Mouse (Mus musculus) lung, postnatal 14 days (tissue): ENCODE data around the gene Pacrg.
A peak's percentile ranks its signal among the peaks of the same experiment; 100 is the strongest.

ENCODE experiments used
- DNase-seq: peaks from one replicate; pipeline ENCODE4 v3.0.0; 2021

The Pacrg gene

DNA sequence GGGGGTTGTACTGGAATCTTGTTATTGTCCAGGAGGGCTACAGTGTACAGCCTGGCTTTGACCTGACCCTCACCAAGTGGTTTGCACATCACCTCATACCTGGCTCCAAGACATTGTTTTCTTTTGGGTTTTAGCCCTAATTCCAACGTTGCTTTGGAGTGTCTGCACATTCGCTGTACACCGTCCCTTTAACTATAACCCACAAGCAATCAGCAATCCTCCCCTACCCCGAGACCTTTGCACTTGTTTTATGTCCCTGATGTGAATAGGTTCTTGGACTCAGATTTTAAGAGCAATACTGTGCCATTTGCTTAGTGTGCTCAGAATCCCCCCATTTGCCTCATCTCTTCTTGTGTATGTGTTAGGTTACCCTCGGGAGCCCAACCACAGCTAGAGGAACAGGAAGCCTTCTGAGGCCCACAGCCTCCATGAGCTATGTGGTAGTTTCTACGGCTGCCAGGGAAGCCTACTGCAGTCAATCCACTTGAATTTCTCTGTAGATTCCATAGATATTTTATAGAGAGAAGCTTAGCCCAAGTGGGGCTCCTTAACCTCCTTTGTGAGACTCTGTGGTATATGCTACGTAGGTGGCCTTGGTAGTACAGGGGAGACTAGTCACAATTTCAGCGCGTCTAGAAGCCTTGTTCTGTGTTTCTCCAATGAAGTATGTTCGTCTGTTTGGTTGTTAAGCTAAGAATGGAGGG lies 442.0 kb downstream of the Pacrg start:
- no peak for DNase-seq

DNA sequence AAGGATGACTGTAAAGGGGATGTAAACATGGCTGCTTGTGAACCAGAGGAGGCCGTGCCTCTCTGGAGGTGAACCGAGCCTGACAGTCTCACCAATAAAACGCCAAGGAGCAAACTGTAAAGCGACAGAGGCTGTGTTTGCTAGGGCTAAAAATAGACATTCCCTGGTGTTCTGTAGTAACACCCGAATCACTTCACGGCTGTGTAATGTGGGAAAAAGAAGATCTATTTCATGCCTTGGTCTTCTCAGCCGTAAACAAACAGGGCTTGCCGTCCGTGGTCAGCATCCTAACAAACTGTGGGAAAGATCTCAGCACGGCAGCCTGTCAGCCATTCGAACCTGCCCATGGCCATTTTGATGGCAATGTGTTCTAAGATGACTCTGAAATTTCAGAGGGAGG lies 442.8 kb downstream of the Pacrg start:
- no peak for DNase-seq

DNA sequence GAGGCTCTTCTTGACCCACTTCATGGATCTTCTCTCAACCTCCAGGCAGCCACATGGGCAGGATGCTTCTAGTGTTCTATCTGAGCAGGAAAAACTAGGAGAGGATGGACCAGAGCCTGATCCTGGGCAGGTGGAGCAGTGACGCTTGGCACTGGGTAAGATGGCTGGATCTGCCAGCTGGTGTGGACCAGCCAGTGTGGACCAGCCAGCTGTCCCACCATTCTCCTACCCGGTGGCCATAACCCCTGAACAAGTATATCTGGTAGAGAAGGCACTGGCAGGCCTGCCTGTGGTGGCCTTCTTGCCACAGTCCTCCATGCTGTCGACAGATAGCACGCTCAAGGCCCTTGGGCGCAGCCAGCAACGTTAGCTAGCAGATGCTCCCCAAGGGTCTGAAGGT lies 443.2 kb downstream of the Pacrg start:
- DNase-seq: no peak

DNA sequence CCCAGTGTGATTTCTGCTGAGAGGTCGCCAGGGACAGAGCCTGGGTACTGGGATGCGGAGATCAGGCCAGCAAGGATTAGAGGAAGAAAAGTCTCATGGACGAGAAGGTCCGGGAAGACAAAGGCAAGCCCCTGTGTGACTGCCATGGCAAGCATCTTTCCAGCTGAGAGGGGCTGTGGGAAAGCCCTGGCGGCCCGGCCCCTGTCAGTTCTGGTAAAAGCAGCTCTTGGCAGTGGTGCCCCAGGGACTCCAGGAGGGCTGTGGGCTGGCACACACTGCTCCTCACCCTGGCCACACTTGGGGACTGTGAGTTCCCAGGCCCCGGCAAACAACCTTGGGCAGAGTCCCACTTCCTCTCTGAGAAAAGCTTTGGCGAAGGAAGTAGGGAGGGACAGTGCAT lies 445.3 kb downstream of the Pacrg start:
- no peak for DNase-seq

DNA sequence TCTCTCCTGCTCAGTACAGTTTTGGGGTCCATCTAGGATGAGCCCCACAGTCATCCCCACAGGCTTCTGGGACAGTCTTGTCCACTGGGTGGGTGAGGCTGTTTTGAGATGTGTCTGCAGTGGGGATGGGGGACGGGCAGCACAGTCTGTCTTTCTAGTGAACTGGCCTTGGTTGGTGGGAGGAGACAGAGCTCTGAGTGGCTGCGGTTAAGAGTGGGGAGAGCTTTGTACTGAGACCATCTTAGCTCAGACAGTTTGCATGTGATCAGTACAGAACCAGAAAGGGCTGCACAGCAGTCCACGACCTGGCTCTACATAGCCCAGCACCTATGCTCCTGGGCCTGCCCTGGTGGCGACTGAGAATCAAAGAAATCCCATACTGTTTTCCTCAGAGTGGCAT lies 446.3 kb downstream of the Pacrg start:
- no peak for DNase-seq

DNA sequence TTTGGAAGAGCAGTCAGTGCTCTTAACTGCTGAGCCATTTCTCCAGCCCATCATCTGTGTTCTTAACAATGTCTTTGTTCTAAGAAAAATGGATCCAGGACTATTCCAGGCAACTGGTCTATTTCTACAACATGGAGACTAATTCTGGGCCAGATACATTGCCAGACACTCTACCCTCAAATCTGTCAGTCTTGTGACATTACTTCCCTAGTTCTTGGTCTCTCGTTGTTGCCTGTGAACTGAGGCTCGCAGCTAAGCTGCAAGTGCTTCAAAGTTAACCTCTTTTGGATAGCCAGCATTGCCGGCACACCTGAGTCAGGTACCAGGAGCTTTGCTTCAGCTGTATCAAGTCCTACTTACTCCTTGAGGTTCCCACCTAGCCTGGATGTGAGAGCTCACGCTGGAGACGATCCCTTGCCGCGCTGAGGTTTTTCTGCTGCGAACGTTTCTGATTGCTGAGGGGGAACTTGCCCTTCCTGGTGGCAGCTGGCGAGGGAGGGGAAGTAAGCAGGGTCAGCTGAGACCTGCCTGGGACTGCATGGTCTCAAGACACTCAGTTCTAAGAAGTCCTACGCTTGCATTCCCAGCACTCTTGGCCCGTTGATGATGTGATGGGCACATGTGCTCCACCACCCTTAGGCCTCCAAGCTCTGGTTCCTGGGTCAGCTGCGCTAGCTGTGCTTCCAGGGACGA lies 447.6 kb downstream of the Pacrg start:
- DNase-seq: no peak

DNA sequence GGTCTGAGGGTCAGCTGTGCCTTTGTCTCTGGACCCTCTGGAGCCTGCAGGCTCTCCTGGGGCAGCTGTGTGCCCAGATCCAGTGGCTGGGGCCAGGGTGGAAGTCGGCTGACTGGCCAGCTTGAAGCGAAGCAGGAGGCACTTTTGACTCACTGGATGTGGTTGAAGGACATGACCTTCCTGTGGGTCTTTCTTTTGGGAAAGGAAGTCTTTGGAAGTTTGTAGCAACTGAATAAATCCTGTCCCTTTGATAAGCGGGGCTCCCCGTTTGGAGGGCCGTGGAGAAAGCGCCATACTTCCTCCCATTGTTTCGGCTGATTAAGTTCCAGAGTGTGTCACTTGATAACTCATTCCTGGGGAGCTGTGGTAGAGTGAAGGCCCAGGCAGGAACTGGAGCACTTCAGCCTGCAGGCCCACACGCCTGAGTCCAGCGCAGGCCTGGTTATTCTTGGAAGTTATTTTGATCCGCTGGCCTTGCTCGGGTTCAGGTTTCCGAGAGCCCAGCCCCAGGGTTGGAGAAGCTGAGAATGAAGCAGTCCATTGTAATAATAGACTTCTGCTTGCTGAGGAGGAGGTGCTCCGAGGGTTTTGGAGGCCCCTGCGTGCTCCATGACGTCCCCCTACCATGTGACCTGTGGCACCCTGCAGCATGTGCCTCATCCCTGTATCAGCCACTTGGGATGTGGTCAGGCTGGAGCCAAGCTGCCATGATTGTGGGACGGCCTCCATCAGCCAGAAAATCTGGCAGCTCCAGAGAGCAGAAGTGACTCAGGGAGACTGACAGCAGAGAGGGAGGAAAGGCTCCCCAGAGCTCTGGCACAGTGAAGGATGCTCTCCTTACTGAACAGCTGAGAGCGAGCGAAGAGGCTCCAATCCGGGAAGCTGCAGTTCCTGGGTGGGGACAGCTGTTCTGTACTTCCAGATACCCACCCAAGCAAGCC lies 449.6 kb downstream of the Pacrg start:
- peak; percentile 63 for DNase-seq

DNA sequence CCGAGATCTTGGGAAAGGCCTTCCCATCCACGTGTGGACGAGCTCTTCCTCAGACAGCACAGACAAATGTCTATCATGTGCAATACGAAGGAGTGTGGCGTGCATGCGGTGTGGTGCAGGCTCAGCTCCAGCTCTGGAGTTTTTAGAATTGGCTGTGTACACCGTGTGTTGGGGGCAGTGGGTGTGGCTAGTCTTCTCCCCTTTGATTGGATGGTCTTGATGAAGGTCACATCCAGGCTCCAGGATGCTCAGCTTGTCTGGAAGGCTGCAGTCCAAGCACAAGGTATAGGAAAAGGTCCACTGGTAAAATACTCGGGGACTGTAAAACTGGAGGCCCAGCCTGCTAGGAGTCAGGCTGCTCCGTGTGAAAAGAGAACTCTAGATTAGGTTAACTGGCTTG lies 450.4 kb downstream of the Pacrg start:
- no peak for DNase-seq

DNA sequence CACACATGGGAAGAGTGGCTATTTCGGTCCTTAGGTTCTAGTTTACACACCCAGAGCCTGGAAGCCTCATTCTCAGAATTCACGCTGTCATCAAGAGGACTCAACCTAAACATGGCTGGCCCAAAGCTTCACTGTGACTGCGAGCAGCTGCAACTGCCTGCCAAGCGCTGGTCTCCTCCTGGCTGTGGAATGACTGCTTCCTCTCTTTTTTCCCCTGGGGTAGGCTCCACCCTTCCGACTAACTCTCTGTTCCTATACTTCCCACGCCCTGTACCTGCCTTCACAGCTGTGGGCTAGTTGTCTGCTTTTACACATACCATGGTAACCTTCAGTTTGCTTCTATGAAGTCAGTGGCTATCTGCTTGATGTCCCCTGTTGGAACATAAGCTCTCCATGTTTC lies 453.6 kb downstream of the Pacrg start:
- no peak for DNase-seq

DNA sequence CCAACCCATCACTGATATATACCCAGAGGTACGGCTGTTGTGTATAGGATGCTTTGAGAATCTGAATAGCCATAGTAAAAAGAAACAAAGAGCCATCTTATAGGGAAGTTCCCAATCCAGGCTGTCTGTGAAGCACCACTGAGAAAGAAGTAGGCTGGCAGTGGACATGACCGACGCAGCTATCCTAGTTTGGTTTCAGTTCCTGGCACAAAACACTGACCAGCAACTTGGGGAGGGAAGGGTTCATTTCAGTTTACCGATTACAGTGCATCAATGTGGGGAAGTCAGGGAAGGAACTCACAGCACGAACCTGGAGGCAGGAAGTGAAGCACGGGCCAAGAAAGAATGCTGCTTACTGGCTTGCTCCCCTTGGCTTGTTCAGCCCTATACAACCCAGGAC lies 456.7 kb downstream of the Pacrg start:
- no peak for DNase-seq

DNA sequence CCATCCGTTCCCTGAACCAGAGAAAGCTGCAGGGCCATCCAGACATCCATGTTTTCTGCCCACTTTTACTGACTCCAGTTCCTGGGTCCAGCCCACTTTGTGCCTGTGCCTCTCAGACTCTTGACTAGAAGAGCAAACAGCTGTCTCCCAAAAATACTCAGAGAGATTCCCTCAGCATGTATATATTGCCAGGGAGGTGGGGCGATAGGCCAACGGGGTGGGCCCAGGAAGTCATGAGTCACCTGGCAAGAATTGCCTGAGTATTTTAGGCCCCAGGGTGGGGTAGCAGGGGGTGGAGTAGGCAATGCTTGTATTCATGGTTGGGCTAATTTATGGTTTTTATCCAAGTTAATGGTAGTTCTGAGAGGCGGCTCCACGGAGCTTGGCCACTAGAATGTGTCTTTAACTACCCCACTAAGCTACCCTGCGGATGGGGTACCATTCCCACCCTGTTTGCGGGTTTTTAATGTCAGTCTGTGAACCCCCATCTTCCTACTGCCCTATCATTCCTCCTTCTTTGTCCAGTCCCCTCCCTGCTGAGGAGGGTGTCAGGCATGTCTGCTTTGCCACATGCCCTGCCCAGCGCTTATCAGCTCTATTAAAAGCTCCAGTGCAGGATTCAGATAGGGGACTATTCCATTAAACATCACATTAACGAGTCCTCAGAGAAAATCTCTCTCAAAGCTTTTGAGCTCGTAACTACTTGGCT lies 461.5 kb downstream of the Pacrg start:
- peak; percentile 46 for DNase-seq

DNA sequence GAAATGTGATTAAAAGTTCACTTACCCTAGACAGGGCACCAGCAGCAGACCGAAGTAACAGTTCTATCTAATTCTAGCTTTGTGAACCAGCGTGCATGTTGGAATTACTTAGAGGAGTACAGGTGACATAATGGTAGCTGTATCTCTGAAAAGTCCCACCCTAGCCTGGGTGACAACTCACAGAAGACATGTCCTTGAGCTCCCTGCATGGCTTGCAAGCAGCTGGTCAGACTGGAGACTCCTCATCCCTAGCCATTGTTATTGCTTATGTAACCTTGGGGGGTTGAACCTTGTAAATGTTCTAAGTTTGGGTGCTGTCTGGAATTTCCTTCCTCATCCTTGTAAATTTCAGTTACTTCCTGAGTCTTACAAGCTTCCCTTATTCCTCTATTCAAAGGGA lies 462.5 kb downstream of the Pacrg start:
- no peak for DNase-seq

DNA sequence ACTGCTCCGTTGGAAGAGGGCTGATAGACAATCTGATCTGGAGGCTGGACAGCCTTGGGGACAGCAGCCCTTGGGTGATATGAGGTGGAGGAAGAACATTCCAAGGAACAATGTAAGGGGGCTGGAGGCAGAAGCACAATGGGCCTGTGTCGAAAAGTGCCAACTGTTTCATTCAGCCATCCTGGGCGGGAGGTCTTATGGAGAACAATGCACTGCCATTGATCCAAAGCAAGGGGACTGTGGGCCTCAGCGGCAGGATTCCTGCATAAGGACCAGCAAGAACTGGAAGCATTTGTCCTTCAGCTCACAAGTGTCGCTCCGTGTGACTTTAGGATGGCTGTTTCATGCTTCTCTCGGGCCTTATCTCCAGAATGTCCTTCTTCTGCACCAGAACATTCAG lies 465.8 kb downstream of the Pacrg start:
- DNase-seq: no peak

DNA sequence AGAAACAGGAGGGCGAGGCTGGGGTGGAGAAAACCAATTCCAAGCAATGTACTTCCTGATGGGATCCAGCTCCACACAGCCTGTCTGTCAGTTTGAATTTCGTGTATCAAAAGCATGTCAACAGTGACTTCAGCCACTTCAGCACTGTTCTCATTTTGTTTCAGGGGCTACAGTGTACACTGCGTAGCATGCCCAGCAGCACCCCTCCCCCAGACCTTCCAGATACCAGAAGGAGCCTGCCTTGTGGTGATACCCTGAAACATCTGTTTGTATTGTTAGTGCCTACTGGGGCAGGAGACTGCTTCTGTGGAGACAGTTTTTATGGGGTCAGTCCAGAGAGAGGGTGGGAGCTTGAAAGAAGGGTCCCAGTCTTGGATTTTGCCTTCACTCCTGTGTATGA lies 466.4 kb downstream of the Pacrg start:
- DNase-seq: no peak

DNA sequence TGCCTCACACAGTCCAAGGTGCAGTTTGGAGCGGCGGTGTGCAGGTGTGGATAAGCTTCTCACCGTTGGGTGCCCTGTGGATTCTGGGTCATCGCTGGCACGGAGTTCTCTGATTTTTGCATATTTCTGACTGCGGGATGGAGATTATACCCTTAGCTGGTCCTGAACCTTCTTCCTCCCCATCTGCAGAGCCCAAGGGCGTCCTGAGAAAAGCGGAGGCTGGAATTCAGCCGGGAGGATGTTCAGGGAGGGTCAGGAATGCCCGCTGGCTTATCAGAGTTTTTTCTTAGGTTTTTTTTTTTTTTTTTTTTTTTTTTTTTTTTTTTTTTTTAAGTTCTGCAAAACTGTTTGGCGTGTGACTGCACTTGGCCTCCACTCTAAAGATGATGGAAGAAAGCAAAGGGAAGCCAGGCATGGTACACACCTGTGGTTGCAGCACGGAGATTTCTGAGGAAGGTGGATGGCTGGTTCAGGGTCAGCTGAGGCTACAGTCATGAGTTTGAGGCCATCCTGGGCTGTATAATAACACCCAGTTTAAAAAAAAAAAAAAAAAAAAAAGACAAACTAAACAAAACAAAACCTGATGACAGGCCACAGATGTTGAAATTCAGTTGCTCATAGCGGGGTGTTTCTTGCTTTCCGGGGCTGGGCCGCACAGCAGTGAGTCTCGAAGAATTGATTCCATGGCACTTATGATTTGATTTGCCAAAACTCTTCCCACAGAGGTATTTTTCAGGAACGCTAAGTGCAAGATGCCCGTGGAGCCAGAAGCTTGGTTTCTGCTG lies 467.9 kb downstream of the Pacrg start:
- no peak for DNase-seq

DNA sequence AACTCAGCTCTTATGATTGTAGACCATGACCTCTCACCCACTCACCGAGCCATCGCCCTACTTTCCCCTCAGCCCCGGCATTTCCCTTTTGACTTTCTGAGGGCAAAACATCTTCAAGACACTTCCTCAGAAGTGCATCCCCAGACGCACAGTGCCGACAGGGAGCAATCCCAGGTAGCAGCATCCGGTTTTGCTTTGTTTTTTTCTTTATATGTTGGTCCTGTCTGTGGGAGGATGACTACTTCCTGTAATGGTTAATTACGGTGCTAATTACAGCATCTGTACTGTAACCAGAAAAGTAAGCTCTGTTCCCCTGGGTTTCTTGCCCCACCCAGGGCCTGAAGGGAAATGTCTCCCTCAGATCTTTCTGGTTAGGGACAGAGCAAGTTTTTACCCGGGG lies 468.6 kb downstream of the Pacrg start:
- no peak for DNase-seq

DNA sequence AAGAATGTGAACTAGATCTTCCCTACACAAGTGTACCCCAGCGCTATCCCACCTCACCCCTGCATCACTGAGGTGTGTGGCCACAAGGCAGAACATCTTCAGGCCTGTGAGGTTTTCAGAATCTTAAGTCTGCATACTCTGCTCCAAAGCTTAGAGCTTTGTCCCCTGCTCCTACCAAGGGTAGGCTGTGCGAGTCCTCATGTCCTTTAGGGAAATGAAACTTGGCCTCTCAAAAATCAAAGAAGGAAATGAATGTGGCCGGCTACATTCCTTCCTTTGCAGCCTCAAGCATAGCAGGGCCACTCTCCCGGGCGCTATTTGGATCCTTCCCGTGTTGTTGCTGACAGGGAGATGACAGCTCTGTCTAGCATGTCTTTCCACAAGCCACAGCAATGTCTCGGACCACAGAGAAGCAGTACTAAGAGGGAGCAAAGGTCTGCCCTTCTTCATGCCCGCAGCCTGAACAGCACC lies 469.4 kb downstream of the Pacrg start:
- DNase-seq: peak; percentile 35

DNA sequence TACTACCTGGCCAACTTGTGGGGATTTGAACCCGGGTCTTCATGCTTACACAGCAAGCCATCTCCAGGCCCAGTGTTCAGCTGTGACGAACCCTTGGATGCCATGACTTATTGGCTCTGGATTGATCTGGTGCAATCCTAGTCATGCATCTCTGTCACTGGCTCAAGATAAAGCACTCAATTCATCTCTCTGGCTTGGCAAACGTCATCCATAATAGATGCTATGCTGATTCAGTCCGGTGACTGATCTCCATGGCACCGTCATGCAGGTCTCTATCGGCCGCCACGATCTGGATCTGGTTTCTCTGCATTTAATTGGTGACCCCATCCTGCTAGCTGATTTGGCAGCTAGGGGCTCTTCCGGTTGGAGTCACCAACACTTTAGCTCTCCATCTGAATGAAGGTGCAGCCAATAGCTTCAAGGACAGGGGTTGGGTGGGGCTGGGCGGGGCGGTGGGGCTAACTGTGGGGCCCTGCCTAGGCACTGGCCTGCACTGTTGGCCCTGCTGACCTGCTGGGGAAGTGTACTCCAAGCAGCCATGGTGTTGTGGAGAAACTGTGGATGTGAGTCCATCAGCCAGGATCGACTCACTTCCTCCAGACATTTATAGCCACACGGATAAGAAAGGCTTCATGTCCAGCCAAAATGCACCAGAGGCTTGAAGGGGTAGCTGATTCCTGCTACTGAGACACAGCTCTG lies 470.0 kb downstream of the Pacrg start:
- DNase-seq: no peak

DNA sequence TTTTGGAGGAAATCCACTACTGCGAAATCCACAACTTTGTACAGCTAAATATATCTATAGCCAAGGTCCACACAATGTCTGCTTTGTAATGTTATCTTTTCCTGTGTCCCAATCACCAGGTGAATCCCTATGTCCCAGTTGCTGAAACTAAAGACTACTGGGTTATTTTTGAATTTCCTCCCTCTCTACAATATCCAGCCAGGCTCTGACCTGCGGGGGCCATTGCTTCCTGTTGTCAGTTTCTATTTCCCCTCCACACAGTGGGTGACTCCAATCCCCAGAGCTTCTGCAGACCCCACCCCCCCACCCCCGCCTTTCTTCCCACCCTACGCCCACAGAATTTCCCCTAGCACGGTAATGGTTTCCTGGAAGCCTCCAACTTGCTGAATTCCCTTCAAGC lies 473.1 kb downstream of the Pacrg start:
- no peak for DNase-seq

DNA sequence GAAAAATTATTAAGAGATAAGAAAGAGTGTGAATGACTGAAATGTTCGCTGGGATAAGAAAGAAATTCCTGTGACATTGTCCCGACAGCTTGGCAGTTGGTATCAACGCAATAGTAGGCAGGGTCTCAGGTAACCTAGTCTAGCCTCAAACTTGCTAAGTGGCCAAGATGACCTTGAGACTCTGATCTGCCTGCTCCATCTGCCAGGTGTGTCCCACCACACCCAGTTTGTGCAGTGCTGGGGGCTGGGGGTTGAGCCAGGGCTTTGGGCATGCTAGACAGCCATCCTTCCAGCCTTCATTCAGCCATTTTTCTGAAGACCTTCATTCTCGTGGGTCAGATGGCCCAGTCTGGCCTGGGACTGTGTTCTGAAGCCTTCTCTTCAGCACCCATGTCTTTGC lies 473.5 kb downstream of the Pacrg start:
- DNase-seq: no peak
